Mouse (Mus musculus): Measurements from ENCODE around the gene Slc17a1. TPM values are rescaled to one million over a fixed set of nuclear protein-coding genes. Genes with fewer than 3 reads are reported as not detected.

Slc17a1 gene
- polyA plus RNA-seq, 1 experiment, result not detected

DNA sequence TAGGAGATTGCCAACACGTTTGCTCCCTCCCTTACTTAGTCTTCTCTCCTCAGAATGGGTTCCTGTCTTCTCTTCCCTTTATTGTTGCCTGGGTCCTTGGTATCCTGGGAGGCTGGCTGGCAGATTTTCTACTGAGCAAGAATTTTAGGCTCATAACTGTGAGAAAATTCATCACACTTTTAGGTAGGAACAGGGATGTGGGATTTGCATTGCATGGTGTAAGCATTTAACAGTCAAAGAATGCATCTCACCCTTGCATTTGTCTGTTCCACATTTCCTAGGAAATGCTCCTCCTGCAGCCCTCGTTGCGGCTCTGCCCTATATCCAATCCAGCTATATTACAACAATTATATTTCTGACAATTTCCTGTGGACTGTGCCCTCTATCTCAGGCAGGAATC, 11.1 kb upstream of the Slc17a1 start:
- DNase-seq, result no peak
- TF ChIP-seq POLR2A (IDR thresholded peaks at IDR 0.05; ENCODE audit: borderline replicate concordance, extremely low read depth, low read depth, low read length) (no peak), CTCF (IDR thresholded peaks at IDR 0.05; ENCODE audit: insufficient read depth, low read length) (no peak)
- WGBS, result 52% methylated on average over 3 of the region's 3 CpGs
- H3K4me1 ChIP-seq (ENCODE audit: control insufficient read depth, insufficient read depth, low read length), result no peaks in the 10 kb centered on the region
- H3K4me3 ChIP-seq (replicated peaks; ENCODE audit: extremely low read depth, low read depth, low read length), result no peak overlapping the region

DNA sequence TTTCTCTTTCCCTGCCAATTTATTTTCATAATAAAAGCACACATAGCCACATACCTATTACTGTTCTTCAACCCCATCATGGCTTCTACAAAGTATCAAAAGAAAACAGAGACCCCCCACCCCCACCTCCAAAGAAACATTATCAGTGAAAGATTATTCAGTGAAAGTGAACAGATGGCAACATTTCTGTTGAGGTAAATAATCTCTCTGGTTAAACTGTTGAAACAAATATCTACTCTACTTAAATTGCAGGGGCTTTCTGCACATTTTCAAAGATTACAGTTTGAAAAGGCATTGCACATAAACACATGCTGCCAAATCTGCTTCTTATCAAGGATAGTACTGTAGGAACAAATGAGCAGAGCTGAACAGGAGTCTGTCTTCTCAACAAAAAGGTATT, 5.7 kb upstream of the Slc17a1 start:
- no peak for DNase-seq
- H3K4me3 ChIP-seq (replicated peaks; ENCODE audit: extremely low read depth, low read depth, low read length), result no peak overlapping the region
- TF ChIP-seq CTCF (IDR thresholded peaks at IDR 0.05; ENCODE audit: insufficient read depth, low read length) (no peak), POLR2A (IDR thresholded peaks at IDR 0.05; ENCODE audit: borderline replicate concordance, extremely low read depth, low read depth, low read length) (no peak)

DNA sequence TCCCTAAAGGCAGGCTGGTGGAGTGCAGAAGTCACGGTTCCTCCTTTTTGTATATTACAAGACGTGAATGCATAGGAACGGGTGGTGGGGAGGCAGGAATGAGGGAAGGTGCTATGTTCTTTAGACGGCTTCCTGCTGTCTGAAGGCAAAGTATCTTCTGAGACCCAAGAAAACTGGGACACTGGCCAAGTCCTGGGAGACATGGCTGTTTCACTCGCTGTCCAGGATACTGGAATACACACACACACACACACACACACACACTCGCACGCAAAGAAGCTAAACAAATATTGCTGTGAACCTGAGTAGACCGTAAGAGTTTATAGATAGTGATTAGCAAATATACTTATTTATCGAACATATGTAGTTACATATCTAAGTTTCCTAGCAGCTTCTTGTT, 2.8 kb upstream of the Slc17a1 start:
- no peaks in the 10 kb centered on the region for H3K4me1 ChIP-seq (ENCODE audit: control insufficient read depth, insufficient read depth, low read length)
- DNase-seq, result no peak
- TF ChIP-seq CTCF (IDR thresholded peaks at IDR 0.05; ENCODE audit: insufficient read depth, low read length), result no peak
- no peak for TF ChIP-seq POLR2A (IDR thresholded peaks at IDR 0.05; ENCODE audit: borderline replicate concordance, extremely low read depth, low read depth, low read length)
- 43% methylated on average over 9 of the region's 9 CpGs for WGBS
- no peak overlapping the region for H3K4me3 ChIP-seq (replicated peaks; ENCODE audit: extremely low read depth, low read depth, low read length)

More for the DNA sequence above, 5.7 kb upstream of the Slc17a1 start:
- no peaks in the 10 kb centered on the region for H3K4me1 ChIP-seq (ENCODE audit: control insufficient read depth, insufficient read depth, low read length)

DNA sequence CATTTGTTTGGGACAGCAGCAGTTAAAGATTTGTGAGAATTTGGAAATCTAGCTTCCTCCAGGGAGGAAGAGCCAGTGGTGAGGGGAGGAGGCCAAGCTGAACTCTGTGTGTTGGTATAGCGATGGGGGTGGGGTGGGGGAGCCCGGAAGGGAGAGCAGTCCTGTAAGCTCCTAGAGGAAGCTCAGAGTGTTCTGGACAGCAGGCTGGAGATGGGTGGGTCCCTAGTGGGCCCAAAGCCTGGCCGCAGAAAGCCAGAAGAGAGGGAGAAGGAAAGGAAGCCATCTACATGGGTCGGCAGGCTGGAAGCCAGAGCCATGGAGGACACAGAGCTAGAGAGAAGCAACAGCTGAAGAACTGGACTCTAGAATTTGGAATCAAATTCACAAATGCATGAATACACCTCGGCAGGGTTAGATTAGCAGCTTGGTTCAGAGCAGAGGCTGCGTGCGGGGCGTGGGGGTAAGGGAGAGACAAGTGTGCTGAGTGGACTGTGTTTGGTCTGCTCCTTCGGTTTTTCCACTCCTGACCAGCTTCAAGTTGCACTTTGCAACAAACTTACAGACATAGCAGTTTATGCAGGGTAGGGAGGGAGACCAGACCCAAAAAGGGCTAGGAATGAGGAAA, 1.4 kb upstream of the Slc17a1 start:
- Histone ChIP-seq H3K4me1 (ENCODE audit: control insufficient read depth, insufficient read depth, low read length) (no peaks in the 10 kb centered on the region), H3K4me3 (replicated peaks; ENCODE audit: extremely low read depth, low read depth, low read length) (no peak overlapping the region)
- TF ChIP-seq POLR2A (IDR thresholded peaks at IDR 0.05; ENCODE audit: borderline replicate concordance, extremely low read depth, low read depth, low read length) (no peak), CTCF (IDR thresholded peaks at IDR 0.05; ENCODE audit: insufficient read depth, low read length) (no peak)
- no peak for DNase-seq
- WGBS, result 54% methylated on average over 9 of the region's 9 CpGs

DNA sequence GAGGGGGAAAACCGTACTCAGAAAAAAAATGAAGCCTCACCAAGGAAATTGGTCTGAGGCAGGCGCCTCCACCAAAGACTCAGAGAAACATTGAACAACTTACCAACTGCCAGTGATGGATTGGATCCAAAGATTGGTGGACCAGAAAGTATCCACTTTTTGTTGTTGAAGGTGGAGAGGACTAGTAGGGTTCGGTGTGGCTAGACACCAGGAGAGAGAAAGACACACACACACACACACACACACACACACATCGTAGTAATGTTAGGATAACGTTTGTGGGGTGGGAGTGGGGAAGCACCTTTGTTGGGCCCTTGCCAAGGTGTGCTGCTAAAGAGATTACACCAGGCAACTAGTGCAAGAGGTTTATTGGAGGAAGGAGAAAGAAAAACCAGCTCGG, 550 bp upstream of the Slc17a1 start:
- no peak overlapping the region for H3K4me3 ChIP-seq (replicated peaks; ENCODE audit: extremely low read depth, low read depth, low read length)
- no peaks in the 10 kb centered on the region for H3K4me1 ChIP-seq (ENCODE audit: control insufficient read depth, insufficient read depth, low read length)
- no peak for DNase-seq
- TF ChIP-seq CTCF (IDR thresholded peaks at IDR 0.05; ENCODE audit: insufficient read depth, low read length) (no peak), POLR2A (IDR thresholded peaks at IDR 0.05; ENCODE audit: borderline replicate concordance, extremely low read depth, low read depth, low read length) (no peak)
- 82% methylated on average over 6 of the region's 6 CpGs for WGBS

DNA sequence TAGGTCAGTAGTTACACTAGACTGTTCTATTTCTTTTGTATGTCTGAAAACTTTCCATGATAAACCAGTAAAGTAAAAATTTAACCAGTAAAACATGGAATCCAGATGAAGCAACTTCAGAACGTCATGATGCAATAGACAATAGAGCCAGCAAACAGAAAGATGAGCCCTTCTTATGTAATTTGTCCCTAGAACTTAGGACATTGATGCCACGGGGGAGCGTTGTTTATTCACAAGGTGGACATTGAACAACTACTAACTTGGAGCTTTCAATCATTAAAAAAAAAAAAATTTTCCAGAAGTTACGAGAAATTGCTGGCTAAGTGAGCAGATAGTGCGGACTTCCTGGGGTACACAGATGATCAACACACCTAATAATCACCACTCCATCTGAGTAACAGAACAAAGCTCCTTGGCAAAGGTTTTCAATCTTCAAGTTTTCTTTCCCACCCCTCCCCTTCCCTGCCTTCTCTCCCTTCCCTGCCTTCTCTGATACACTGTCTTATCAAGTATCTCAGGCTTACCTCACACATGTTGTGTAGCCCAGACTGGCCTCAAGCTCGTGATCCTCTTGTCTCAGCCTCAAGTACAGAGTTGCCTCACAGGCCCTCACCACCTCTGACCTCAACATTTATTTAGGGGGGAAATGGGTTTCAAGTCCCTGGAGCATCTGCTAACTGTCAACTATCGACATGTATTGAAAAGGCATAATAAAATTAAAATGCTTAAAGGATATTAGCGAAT, 1.4 kb downstream of the Slc17a1 start:
- no peak for TF ChIP-seq CTCF (IDR thresholded peaks at IDR 0.05; ENCODE audit: insufficient read depth, low read length)
- TF ChIP-seq POLR2A (IDR thresholded peaks at IDR 0.05; ENCODE audit: borderline replicate concordance, extremely low read depth, low read depth, low read length), result no peak
- no peak overlapping the region for H3K4me3 ChIP-seq (replicated peaks; ENCODE audit: extremely low read depth, low read depth, low read length)
- DNase-seq, result no peak
- WGBS, result 75% methylated on average over 8 of the region's 8 CpGs
- no peaks in the 10 kb centered on the region for H3K4me1 ChIP-seq (ENCODE audit: control insufficient read depth, insufficient read depth, low read length)

DNA sequence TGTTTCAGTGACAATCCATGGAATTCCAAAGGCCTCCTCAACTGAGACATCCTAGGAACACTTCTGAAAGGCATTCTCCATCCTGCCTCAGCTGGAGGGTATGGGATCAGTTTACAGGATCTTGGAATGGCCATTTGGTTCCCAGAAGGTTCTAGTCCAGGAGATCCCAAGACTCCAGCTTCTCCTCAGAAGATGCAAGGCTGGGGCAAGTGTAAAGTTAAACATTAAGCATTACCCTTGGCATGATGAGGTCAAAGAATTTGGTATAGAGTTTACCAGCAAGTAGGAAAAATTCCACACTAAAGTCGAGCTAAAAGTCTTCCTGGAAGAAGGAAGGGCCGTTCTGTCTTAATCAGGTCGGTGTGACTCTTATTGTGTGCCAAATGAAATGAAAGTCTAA, 2.4 kb downstream of the Slc17a1 start:
- Histone ChIP-seq H3K4me3 (replicated peaks; ENCODE audit: extremely low read depth, low read depth, low read length) (no peak overlapping the region), H3K4me1 (ENCODE audit: control insufficient read depth, insufficient read depth, low read length) (no peaks in the 10 kb centered on the region)
- no peak for TF ChIP-seq POLR2A (IDR thresholded peaks at IDR 0.05; ENCODE audit: borderline replicate concordance, extremely low read depth, low read depth, low read length)
- no peak for TF ChIP-seq CTCF (IDR thresholded peaks at IDR 0.05; ENCODE audit: insufficient read depth, low read length)
- no peak for DNase-seq
- WGBS, result 67% methylated on average over 3 of the region's 3 CpGs

DNA sequence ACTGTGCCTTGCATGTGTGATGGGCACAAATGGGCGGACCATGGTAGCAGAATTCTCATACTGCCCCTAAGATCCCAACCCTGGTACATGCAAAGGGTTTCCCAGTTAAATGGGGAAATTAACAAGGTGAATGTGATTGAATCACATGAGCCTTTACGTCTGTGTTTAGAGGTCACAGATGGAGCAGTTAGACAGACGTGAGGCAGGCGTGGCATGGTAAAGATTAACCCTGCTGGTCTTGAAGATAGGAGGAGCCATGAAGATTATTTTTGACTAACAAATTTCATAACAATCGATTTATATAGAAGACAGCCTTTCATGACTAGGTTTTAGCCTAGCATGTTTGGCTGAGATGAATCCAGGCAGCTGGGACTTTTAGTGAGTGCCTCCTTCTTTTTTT, 5.6 kb downstream of the Slc17a1 start:
- no peak for DNase-seq
- no peak overlapping the region for H3K4me3 ChIP-seq (replicated peaks; ENCODE audit: extremely low read depth, low read depth, low read length)
- WGBS, result 71% methylated on average over 5 of the region's 5 CpGs
- TF ChIP-seq CTCF (IDR thresholded peaks at IDR 0.05; ENCODE audit: insufficient read depth, low read length), result no peak
- no peak for TF ChIP-seq POLR2A (IDR thresholded peaks at IDR 0.05; ENCODE audit: borderline replicate concordance, extremely low read depth, low read depth, low read length)
- H3K4me1 ChIP-seq (ENCODE audit: control insufficient read depth, insufficient read depth, low read length), result no peaks in the 10 kb centered on the region

DNA sequence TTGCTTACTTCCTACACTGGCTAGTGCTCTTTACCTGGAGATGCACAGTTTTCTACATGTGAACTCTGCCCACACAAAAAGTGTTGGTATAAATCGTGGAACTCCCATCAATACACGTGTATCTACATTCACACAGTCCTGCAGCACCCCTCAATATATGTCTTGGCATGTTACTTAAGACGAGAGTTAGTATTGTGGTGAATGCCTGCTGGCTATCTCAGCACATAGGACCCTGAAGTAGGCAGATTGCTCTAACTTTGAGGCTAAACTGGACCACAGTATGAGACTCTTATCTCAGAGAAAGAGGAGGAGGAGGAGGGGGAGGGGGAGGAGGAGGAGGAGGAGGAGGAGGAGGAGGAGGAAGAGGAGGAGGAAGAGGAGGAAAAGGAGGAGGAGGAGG, 11.6 kb downstream of the Slc17a1 start:
- H3K4me1 ChIP-seq (ENCODE audit: control insufficient read depth, insufficient read depth, low read length), result no peaks in the 10 kb centered on the region
- WGBS, result 73% methylated on average over 3 of the region's 3 CpGs
- DNase-seq, result no peak
- TF ChIP-seq CTCF (IDR thresholded peaks at IDR 0.05; ENCODE audit: insufficient read depth, low read length), result no peak
- TF ChIP-seq POLR2A (IDR thresholded peaks at IDR 0.05; ENCODE audit: borderline replicate concordance, extremely low read depth, low read depth, low read length), result no peak
- no peak overlapping the region for H3K4me3 ChIP-seq (replicated peaks; ENCODE audit: extremely low read depth, low read depth, low read length)

DNA sequence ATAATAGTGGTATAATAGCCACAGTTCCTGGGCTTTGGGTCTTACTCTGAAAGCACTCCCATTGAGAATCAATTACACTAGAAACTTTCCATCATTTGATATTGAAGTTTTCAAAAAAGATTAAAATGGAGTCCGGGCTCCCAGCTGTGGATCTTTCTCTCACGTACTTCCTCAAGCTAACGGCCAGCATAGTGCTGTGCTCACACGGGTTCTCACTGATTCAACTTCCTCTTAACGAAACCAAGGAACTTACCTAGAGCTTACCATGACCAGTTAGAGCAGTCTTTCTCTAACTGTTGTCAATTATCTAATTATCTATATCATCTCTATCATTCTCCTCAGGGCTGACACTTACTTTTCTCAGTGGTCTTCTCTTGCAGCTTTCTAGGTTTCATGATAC, 12.1 kb downstream of the Slc17a1 start:
- no peak overlapping the region for H3K4me3 ChIP-seq (replicated peaks; ENCODE audit: extremely low read depth, low read depth, low read length)
- TF ChIP-seq CTCF (IDR thresholded peaks at IDR 0.05; ENCODE audit: insufficient read depth, low read length), result no peak
- TF ChIP-seq POLR2A (IDR thresholded peaks at IDR 0.05; ENCODE audit: borderline replicate concordance, extremely low read depth, low read depth, low read length), result no peak
- DNase-seq, result no peak
- WGBS, result 66% methylated on average over 5 of the region's 5 CpGs
- no peaks in the 10 kb centered on the region for H3K4me1 ChIP-seq (ENCODE audit: control insufficient read depth, insufficient read depth, low read length)
